Mouse (Mus musculus) heart, embryonic 16.5 days (tissue): ENCODE data around the gene Atoh1. TPM values are rescaled to one million over a fixed set of nuclear protein-coding genes. Genes with fewer than 3 reads are reported as not detected.

Experiments
- ATAC-seq: fragments of 200-750 bp; cut with Nextera tagmentation; replicated peaks from 2 replicates; pipeline ENCODE4 v1.8.0; 2017; ENCODE audit warnings: moderate number of reproducible peaks; ENCODE audit not compliant: insufficient read depth, low FRiP score; ENCODE audit errors: extremely low read depth
- H3K27ac ChIP-seq: fragments of 300-500 bp; sonication (generic); 2 replicates; pipeline ENCODE4 v1.5.1; 2014; ENCODE audit warnings: mild to moderate bottlenecking, low read length, control low read depth, moderate library complexity
- H3K27me3 ChIP-seq: fragments of 300-500 bp; sonication (generic); 2 replicates; pipeline ENCODE4 v1.6.1; 2014; ENCODE audit warnings: low read length, mixed read lengths; ENCODE audit not compliant: control insufficient read depth, insufficient read depth
- H3K36me3 ChIP-seq: fragments of 300-500 bp; sonication (generic); 2 replicates; pipeline ENCODE4 v1.6.1; 2014; ENCODE audit not compliant: control insufficient read depth, insufficient read depth
- H3K4me1 ChIP-seq: fragments of 300-500 bp; sonication (generic); 2 replicates; pipeline ENCODE4 v1.6.1; 2014; ENCODE audit warnings: low read length, mixed read lengths; ENCODE audit not compliant: control insufficient read depth, insufficient read depth
- H3K4me2 ChIP-seq: fragments of 300-500 bp; sonication (generic); 2 replicates; pipeline ENCODE4 v1.6.1; 2014; ENCODE audit warnings: low read depth, mild to moderate bottlenecking, control low read depth, low read length
- H3K4me3 ChIP-seq: fragments of 300-500 bp; sonication (generic); 2 replicates; pipeline ENCODE4 v1.5.1; 2014; ENCODE audit warnings: mild to moderate bottlenecking, control low read depth, low read length
- H3K9ac ChIP-seq: fragments of 300-500 bp; sonication (generic); 2 replicates; pipeline ENCODE4 v1.6.1; 2014; ENCODE audit warnings: low read length, control low read depth
- H3K9me3 ChIP-seq: fragments of 300-500 bp; sonication (generic); replicated peaks from 2 replicates; pipeline ENCODE4 v1.6.1; 2016; ENCODE audit warnings: low read length; ENCODE audit not compliant: control insufficient read depth
- WGBS: fragments of 180-500 bp; shearing (Covaris S2); extraction: QIAGEN DNeasy Blood & Tissue Kit; methylation state at CpG from one replicate; pipeline ENCODE4 v1.1.7; 2014; 5-methylcytosine and 5-hydroxymethylcytosine counted together
- polyA plus RNA-seq: library from polyadenylated mRNA; unstranded; fragments of >200 nt; fragmentation: Nextera tagmentation; extraction: Ambion mirVana; gene quantifications from 2 replicates; pipeline ENCODE4 v1.2.1, GENCODE M21; 2015

Atoh1 gene
- polyA plus RNA-seq, result not detected in 2 replicates

GRCm38 (mm10) chr6:64728499-64729198, at the start of gene Atoh1:
TSS of gene Atoh1 (plus strand) at chr6:64729125.
- no peaks in the 10 kb centered on the region for H3K36me3 ChIP-seq
- peak within 1 kb of the TSS; percentile 48 for H3K4me3 ChIP-seq
- 1% methylated on average over 34 of the region's 34 CpGs for WGBS
- no peaks in the 10 kb centered on the region for H3K9me3 ChIP-seq
- peak within 1 kb of the TSS; percentile 71 for H3K4me2 ChIP-seq
- peak; percentile 85 for ATAC-seq
- H3K27ac ChIP-seq, result no peak within 1 kb of the TSS
- peak within 1 kb of the TSS; percentile 60 for H3K9ac ChIP-seq
- H3K4me1 ChIP-seq, result peaks cover 11% of the 10 kb centered on the region
- peaks cover 45% of the 10 kb centered on the region for H3K27me3 ChIP-seq

GRCm38 (mm10) chr6:64683974-64684373, 45.0 kb upstream of the Atoh1 start:
- WGBS, result 37% methylated on average over 9 of the region's 9 CpGs
- no peak overlapping the region for H3K4me3 ChIP-seq
- H3K27me3 ChIP-seq, result peaks cover 3% of the 10 kb centered on the region
- H3K4me2 ChIP-seq, result no peak overlapping the region
- no peak for ATAC-seq
- 0 out of 2 replicates have a peak, but pooled peaks cover 2% of the 10 kb centered on the region for H3K4me1 ChIP-seq
- no peak overlapping the region for H3K27ac ChIP-seq
- no peak overlapping the region for H3K9ac ChIP-seq
- H3K9me3 ChIP-seq, result no peaks in the 10 kb centered on the region
- no peaks in the 10 kb centered on the region for H3K36me3 ChIP-seq

- no peaks in the 10 kb centered on the region for H3K9me3 ChIP-seq
- WGBS, result 10% methylated on average over 5 of the region's 5 CpGs
- ATAC-seq, result no peak
- no peak overlapping the region for H3K4me3 ChIP-seq
- peaks cover 3% of the 10 kb centered on the region for H3K27me3 ChIP-seq
- no peaks in the 10 kb centered on the region for H3K36me3 ChIP-seq
- peak overlapping the region; percentile 16; the same call in 1 of the 2 replicates for H3K4me2 ChIP-seq
- H3K4me1 ChIP-seq, result 0 out of 2 replicates have a peak, but pooled peaks cover 2% of the 10 kb centered on the region
- H3K9ac ChIP-seq, result no peak overlapping the region
- no peak overlapping the region for H3K27ac ChIP-seq
These were observed 44.0 kb upstream of the Atoh1 start for GRCm38 (mm10) chr6:64684973-64685372.

- Histone ChIP-seq H3K27ac (no peak overlapping the region), H3K9ac (no peak overlapping the region), H3K36me3 (no peaks in the 10 kb centered on the region), H3K27me3 (peaks cover 3% of the 10 kb centered on the region), H3K9me3 (no peaks in the 10 kb centered on the region), H3K4me3 (peak overlapping the region; percentile 5; the same call in 1 of the 2 replicates), H3K4me2 (peak overlapping the region; percentile 27; the same call in 1 of the 2 replicates), H3K4me1 (0 out of 2 replicates have a peak, but pooled peaks cover 2% of the 10 kb centered on the region)
- 10% methylated on average over 19 of the region's 19 CpGs for WGBS
- no peak for ATAC-seq
These were observed 40.6 kb upstream of the Atoh1 start for GRCm38 (mm10) chr6:64688181-64688944.

GRCm38 (mm10) chr6:64694688-64695087, 34.2 kb upstream of the Atoh1 start:
- Histone ChIP-seq H3K9me3 (no peaks in the 10 kb centered on the region), H3K4me1 (no peaks in the 10 kb centered on the region), H3K27me3 (no peaks in the 10 kb centered on the region; the same call in 1 of the 2 replicates), H3K4me2 (no peak overlapping the region), H3K27ac (no peak overlapping the region), H3K9ac (no peak overlapping the region), H3K4me3 (no peak overlapping the region), H3K36me3 (no peaks in the 10 kb centered on the region)
- 55% methylated on average over 7 of the region's 7 CpGs for WGBS
- ATAC-seq, result no peak

GRCm38 (mm10) chr6:64703659-64704058, 25.3 kb upstream of the Atoh1 start:
- 68% methylated on average over 2 of the region's 2 CpGs for WGBS
- H3K27me3 ChIP-seq, result no peaks in the 10 kb centered on the region
- ATAC-seq, result no peak
- no peak overlapping the region for H3K4me2 ChIP-seq
- H3K9ac ChIP-seq, result no peak overlapping the region
- no peak overlapping the region for H3K4me3 ChIP-seq
- H3K27ac ChIP-seq, result no peak overlapping the region
- no peaks in the 10 kb centered on the region for H3K9me3 ChIP-seq
- no peaks in the 10 kb centered on the region for H3K36me3 ChIP-seq
- no peaks in the 10 kb centered on the region for H3K4me1 ChIP-seq

- Histone ChIP-seq H3K36me3 (no peaks in the 10 kb centered on the region), H3K9me3 (no peaks in the 10 kb centered on the region), H3K27ac (no peak overlapping the region), H3K4me3 (peak overlapping the region; percentile 48), H3K9ac (peak overlapping the region; percentile 42), H3K27me3 (peaks cover 43% of the 10 kb centered on the region), H3K4me2 (peak overlapping the region; percentile 71), H3K4me1 (peaks cover 11% of the 10 kb centered on the region)
- peak; percentile 42; the same call in 1 of the 2 replicates for ATAC-seq
- 1% methylated on average over 29 of the region's 29 CpGs for WGBS
These were observed 1.0 kb upstream of the Atoh1 start for GRCm38 (mm10) chr6:64727751-64728403.

GRCm38 (mm10) chr6:64729231-64730011, 496 bp downstream of the Atoh1 start:
- no peak overlapping the region; the same call in 1 of the 2 replicates for H3K9ac ChIP-seq

More at GRCm38 (mm10) chr6:64729231-64730011, 496 bp downstream of the Atoh1 start:
- peak overlapping the region; percentile 71 for H3K4me2 ChIP-seq
- peaks cover 53% of the 10 kb centered on the region for H3K27me3 ChIP-seq
- H3K36me3 ChIP-seq, result no peaks in the 10 kb centered on the region
- H3K27ac ChIP-seq, result no peak overlapping the region
- peaks cover 15% of the 10 kb centered on the region for H3K4me1 ChIP-seq
- no peaks in the 10 kb centered on the region for H3K9me3 ChIP-seq
- H3K4me3 ChIP-seq, result peak overlapping the region; percentile 48
- WGBS, result under 1% methylated on average over 53 of the region's 53 CpGs
- ATAC-seq, result peak; percentile 56; the same call in 1 of the 2 replicates
